Mouse (Mus musculus) brain, adult 2 months (tissue): ENCODE results near the gene Map6.

Experiments
- DNase-seq: peaks from one replicate; pipeline ENCODE4 v3.0.0; 2011; ENCODE audit warnings: low read depth, low spot score

Map6 gene

DNA sequence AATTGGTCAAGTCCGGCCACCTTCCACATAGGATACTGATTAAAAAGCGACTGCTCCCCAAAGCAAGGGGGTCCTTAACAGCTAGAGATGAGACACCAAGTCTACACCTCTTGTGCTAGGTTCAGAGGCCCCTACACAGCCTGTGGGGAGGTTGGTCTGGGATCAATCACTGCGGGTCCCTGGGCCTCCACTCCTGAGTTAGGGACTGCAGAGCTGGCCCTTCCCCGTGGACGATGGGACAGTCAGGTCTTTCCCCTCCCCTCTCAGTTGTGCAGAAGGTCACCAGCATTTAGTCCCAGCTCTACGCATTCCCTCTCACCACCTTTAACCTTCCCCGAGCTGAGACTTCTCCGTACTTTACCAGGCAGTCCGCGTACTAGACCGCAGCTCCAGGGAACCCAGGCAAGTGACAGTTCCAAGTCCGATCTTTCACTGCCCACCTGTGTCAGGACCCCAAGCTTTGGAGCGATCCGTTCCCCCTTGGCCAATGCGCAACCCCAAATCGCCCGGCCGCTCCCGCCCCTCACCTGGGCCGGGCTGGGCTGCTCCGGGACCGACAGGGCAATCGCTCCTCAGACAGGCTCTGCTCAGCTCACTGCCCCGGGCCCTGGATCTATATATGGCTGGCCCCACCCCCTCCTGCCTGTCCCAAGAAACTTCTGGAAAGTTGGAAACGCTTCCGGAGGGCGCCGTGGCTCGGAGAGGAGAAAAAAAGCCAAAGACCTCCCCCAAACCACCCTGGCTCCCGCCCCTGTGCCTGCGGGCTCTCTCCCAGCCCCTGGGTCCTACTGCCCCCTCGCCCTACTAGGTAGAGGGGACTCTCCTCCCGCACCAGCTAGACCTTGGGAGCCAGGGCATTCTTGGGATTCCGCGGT lies 85.5 kb downstream of the Map6 start, which contains the start of gene Serpinh1:
Gene Serpinh1, minus strand, starts transcription at position 714 of the 875 bp plus-strand sequence.
- peak; percentile 19 for DNase-seq

DNA sequence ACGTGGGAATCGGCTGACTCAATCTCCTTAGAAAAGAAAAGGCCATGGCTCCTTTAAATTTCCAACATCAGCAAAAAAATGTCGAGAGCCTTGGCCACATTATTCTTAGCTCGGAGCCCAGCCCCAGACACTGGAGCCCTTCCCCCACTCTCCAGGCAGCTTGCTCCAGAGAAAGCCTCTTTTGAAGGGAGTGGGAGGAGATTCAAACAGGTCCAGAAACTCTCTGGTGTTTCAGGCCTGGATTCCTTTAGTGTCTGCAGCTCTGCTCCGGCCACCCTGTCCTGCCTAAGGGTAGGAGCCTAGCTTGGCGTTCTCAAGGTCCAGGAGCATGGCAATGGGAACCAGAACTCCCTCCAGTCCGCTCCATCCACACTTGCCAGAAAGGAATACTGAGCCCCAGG lies 88.5 kb downstream of the Map6 start:
- DNase-seq = peak; percentile 87

DNA sequence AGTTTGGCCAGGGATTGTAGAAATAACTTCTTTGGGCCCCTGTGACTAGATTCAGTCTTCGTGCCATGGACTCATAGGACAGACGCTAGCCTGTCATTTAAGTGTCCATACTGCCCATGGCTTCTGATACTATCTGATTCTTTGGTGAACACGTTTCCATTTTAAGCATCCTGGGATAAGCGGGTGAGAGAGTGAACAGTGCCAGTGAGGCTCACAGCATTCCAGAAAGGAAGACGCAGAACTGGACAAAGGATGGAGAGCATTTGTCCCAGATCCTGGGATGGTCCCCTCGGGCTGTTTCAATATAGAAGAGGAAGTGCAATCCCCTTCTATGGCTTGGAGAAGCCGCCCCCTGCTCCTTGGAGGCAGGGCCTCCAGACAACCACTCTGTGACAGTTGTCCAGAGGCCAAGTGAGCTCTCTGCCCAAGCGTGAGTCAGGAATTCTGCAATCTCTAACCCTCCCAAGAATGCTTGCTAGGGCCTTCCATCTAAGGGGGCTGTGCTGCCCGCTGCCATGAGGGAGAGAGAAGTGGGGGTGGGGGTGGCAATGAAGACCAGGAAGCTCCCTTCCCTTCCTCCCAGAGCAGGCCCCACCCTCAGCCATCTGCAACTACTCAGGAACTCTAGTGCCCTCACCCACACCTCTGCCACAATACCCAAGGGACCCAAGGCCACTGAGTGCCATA lies 89.1 kb downstream of the Map6 start:
- peak; percentile 36 for DNase-seq

DNA sequence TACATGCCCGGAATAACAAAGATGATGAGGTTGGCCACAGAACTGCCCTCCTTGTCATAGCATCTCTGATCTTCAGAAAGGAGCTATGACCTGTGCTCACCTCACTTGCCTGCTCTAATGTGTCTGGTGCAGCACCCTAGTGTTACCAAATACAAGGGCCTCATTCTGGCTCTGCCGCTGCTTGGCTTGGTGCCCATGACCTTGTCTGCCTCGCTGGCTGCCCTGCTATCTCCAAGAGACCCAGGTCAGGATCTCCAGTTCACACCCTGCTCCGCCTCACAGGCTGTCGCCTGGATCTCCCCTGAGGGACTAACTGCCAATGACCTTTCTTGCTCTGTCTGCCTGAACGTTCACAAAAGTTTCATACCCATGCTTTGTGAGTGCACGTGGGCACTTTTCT lies 90.0 kb downstream of the Map6 start:
- DNase-seq = no peak

DNA sequence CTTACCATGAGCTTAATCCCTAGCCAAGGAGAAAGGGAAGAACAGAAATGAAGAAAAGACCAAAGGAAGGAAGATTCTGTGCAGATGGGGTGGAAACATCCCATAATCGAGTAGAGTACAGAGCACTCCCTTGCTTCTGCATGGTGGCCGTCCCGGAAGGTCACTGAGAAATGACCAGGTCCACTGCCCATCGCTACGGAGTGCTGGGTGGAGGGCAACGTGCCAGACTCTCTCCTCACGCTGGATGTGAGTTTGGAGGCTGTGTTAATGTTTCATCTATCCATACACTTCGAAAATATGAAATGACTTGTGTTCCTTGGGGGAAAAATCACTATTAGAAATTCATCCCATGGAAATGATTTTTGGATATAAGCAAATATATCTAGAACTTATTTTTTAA lies 91.1 kb downstream of the Map6 start:
- no peak for DNase-seq

DNA sequence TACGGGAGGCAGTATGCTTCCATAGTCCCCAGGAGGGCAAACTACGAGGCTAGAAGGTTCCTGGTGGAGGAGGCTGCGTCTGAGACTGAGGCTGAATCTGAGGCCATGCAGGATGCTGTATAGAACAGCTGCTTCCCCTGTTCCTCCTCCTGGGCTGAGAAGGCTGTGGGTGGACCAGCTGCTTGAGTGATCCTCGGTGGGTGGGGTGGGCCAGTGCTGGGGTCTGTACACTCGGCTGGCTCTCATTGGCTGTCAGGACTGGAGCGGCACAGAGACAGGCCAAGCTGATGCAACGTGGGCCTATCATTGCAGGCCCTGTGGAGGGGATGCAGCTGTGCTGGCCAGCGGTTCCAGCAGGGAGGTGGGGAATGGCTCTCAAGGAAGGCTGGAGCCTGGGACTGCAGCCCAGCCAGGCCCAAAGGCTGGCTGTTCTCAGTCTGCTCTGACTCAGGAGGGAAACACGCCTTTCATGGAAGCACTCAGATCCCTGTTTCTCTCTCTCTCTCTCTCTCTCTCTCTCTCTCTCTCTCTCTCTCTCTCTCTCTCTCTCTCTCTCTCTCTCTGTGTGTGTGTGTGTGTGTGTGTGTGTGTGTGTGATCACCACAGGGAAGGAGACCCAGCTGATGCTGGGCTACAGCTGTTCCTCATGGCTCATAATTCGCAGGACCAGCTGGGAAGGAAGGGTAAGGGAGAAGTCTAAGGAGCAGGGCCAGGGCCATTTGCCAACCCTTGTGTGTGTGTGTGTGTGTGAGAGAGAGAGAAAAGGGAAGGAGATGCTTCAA lies 93.0 kb downstream of the Map6 start:
- DNase-seq = peak; percentile 94

DNA sequence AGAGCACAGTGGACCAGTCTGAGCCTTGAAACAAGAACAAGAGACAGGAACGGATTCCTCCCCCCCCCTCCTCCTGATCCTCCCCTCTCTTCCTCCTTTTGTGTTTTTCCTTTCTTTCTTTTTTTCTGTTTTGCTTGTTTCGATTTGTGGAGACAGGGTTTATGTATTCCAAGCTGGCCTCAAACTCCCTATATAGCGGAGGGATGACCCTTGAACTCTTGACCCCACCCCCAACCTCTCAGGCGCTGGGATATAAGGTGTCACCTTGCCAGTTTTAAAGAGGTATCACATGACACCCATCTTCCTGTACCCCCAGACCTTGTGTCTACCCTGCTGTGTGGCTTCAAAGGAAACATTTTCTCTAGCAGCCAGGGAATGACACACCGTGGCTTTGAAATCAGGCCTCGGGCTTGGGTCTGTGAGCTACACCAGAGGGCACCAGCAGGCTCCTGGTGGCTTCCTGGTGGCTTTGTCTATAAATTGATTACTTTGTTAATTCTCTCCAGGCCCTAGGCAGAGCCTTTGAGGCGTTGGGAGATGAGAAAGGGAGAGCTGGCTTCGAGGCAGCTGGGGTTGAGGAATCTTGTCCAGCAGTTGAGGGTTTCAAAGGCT lies 93.7 kb downstream of the Map6 start:
- DNase-seq = no peak

DNA sequence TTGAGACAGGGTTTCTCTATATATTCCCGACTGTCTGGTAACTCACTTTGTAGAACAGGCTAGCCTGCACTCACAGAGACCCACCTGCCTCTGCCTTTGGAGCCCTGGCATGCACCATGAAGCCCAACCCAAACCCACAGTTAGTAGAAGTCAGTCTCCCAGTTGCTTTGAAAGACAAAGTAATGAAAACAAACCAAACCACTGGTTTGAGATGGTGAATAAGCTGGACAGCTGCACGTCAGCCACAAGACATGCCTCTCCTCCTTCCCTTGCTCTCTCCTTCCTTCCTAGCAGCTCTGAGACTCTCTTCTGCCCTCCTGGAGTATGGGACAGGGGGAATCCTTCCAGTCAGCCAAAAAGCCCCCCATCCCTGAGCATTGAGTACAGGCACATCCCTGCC lies 94.9 kb downstream of the Map6 start:
- DNase-seq = no peak

DNA sequence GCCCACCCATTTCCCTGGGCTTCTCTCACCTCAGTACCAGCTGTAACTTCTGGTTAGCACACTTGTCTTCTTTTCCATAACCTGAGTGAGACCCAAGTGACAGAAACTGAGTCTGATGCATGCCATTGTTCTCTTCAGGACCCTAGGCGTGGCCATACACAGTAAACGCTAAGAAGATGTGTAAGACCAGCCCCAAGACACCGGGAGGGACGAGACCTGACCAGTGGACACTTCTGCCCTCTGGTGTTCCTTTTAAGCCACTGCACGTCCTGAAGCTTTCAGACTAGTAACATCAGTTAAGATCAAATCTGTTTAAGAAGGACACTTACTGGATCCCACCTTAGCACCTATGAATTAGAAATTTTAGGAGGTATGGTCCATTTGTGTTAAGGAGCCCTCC lies 97.8 kb downstream of the Map6 start:
- DNase-seq = peak; percentile 86

DNA sequence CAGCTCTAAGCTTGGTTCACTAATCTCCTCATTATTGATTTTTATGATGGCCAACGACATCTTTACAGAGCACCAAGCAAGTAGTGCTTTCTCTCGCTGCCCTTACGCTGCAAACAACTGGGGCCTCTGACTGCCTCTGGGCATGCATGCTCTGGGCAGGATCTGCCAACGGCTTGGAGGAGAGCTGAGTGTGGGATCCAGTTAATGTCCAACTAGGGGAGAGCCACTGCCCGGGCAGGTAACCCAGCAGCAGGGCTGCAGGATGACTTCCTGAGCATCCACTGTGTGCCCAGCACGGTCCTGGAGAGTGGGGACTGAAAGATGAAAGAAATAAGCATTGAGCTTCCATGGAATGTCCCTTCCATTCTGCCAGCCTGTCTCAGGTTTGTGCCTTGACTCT lies 99.5 kb downstream of the Map6 start:
- DNase-seq = no peak

DNA sequence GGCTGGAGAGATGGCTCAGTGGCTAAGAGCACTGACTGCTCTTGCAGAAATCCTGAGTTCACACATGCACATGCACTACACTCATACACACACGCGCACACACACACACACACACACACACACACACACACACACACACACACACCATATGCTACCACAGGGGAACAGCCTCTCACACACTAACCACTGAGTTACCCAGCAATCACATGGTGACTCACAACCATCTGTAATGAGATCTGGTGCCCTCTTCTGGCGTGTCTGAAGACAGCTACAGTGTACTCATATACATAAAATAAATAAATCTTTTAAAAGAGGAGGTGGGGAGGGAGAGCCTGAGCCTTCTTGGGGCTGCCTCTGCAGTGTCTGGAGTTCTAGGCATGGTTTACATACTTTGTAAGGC lies 107.1 kb downstream of the Map6 start:
- peak; percentile 63 for DNase-seq

DNA sequence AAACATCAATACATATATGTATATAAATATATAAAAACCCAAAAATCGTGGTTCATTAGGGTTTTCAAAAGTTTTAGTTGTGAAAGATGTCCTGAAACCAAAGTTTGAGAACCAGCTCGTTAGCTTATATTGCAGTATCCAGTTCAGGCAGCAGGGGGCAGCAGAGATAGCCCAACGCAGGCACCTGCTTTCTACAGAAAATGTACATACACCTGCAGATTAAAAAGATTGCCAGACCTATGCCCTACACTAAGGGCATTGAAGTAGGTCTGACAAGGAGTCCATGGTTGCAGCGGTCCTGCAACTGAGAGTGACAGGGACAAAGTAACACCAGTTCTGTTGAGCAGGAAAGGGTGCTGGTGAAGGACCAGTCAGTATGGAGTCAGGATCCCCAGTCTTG lies 108.2 kb downstream of the Map6 start:
- DNase-seq = peak; percentile 74

DNA sequence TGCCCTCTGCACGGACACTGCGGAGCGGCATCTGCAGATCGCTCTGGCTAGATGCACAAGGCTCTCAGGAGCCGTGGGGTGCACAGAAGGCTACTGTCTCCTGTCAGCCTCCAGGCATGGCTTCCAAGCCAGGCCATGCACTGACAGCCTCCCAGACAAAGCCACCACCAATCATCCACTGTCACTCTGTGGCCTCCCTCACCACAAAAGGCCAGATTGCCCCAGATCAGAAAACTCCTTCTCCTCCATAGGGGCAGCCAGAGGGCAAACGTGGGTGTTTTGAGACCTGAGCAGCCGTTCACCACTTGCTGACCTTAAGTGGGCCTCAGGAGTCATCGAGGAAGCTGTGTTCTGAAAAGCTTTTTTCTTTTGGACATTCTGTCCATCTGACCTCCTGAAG lies 111.6 kb downstream of the Map6 start:
- peak; percentile 50 for DNase-seq

DNA sequence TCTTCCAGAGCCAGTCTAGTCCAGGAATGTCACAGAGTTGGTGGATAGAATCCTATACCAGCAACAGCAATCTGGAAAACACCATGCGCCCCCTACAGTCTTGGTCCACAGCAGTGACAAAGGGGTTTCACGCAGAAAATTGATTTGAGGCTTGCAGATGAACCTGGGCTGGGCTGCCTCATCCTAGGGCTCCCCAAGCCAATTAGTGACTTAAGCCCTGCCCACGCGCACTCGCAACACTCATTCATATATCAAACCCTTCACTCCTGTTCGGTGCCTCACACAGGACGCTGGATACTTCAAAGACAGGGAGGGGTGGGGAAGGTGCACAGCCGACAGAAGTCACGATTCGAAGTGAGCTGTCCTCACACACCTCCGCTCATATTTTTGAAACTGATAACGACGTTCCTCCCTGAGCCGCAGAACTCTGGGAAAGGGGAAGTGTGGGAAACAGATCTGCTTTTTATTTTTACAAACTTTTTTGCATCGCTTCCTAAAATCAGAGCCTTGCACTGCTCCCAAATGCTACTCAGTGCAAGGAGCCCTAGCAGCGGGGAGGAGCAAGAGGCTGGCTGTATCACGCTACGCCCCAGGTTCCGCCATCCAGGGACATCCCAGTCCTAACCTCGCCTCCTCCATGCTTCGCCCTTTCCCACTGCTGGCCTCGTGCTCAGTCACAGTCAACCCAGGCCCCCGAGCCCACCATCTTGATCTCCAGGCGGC lies 113.4 kb downstream of the Map6 start:
- DNase-seq = peak; percentile 68

DNA sequence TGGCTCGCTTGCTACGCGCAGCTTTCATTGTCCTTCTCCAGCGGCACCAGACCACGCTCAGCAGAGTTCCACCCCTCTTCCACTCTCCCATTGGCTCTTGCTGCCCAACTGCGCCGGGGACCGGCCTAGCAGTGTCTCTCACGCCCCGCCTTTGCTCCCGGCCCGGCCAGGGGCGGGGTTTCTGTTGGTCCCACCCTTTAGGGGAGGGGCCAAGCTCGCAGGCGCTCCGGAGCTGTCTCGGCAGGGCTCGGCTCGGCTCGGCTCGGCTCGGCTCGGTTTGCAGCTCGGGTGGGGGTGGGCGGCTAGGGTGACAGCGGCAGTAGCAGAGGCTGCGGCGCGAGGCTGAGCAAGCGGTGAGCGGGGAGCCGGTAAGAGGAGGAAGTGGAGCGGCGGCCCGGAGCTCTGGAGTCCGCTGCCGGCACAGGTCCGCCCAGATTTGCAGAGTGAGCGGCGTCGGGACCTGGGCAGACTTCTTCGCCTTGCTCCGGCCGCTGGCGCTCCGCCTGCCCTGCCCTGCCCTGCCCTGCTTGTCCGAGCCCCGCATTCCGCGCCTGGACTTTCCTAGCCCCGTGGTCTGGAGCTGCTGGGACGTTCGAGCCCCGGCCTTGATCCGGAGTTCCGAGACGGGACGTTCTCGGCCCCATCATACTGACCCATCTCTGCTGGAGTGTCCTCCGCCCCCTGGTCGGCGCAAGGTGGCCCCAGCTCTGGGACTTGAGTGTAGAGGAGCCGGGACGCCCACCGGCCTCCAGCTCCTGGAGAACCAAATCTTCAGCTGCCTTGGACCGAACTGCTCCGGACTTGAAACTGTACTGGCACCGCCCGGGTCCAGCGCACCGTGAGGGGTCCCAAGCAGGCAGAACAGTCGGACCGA lies 114.2 kb downstream of the Map6 start, which contains the start of gene Gdpd5:
Gene Gdpd5, plus strand, starts transcription at position 201 of the 874 bp plus-strand sequence.
- DNase-seq = peak; percentile 98

DNA sequence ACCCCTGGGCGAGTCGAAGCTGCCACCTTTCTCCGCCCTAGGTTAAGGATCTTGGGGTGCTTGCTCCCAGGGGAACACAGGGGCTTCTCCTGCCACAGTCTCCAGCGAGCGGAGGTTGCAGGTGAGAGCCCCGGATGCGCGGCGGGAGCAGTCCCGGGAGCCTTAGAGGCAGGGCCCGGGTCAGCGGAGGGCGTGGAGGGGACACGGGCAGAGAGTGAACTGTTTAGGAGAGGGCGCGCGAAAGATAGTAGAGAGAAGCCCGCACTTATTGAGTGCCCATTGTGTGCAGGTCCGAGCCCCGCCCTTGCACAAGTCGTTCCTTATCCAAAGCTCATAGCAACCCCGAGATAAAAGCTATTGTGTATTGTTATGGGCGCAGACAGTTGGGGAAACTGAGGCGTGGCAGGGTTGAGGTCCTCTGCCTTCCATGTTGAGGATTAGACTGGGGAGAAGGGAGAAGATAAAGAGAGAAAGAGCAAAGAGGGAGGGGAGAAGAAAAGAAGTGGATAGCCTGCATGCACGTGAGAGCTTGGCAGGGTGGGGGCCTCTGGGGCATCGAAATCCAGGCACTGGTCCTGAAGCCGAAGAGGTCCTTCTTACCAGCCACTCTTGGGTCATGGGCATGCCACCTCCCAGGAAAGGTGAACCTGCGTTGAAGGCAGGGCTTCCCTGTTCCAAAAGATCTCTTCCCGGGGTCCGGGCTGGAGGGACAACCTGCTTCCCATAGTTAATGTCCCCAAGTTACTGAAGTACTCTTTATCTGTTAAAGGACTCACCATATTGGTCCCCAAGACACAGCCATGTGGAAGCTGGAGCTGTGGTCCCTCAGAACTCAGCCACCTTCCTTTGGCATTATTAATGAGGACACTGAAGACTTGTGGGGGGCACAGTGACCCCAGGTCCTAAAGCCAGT lies 115.1 kb downstream of the Map6 start:
- no peak for DNase-seq

DNA sequence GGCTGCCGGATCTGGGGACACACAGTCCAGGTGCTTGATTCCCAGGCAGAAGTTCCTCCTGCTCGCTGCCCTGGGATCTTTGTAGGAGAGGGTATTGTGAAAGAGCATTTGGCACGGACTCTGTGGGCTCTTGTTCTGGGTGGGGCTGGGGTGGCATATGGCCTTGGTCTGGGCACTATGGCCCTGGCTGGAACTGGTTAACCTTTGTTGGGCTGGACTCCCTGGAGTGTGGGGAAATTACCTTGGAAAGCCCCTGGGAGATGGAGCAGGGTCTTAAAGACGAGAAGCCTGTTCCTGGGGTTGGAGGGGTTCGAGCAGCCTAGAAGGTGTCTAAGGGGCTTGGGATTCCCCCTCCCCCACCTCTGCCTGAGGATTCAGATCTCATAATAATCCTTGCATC lies 116.0 kb downstream of the Map6 start:
- DNase-seq = no peak

DNA sequence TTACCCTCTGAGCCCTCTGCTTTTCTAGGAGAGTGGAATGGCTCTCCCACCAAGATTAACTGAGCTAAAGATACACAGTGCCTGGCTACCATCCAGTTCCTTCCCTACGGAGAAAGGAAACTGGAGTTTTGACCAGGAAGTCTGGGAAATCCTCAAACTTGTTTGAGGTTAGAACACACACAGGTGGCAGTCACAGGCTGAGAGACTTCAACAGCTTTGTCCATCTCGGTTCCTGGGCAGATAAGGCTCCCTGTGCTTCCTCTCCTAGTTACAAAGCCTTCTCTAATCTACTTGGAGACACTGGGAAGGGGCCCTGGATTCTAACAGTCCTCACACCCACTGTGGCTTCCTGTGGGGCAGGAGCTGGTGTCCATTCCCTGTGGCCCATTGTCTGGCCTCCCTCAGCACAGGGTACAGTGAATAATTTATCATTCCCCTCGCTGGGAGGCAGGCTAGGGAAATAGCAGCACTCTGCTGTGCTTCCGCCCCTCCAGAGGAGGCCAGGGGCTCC lies 116.9 kb downstream of the Map6 start:
- DNase-seq = no peak

DNA sequence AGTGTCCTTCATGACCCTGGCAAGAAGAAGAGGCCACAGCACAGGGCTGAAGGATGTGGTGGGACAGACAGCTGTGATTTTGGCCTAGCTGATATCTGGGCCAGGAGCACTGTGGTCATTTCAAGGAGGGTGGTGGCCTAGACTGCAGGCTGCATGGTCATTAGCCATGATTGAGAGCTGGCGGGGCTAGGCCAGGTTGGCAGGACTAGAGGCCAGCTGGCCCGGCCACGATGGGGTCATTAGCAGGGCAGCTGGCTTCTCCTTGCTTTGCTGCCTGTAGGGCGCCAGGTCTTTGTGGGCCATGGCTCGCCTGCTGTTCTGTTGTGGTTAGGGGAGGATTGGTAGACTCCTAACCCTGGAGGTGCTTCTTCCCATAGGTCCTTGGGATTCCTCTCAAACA lies 118.8 kb downstream of the Map6 start:
- DNase-seq = peak; percentile 87
